In the genomic region with DNA sequence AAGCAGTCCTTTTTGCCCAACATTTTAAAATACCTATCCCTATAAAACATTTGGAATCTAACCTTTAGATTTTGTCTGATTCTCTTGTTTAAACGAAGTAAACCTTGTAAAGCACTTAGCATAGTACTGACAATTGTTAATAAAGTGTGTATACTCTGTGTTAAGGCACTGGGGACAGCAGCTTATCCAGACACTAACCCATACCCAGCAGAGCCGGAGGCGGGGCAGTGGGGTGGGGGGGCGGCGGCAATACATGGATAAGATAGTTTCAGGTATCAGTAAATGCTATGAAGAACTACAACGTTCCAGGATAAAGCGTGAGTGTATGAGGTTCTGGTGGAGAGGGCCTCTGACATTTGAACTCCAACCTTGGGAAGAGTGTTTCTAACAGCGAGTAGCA, we compare ENCODE assay signal across 8 mouse cellular contexts. TPM values are rescaled to one million over a fixed set of nuclear protein-coding genes. Genes with fewer than 3 reads are reported as not detected.
DNase-seq lines count a peak whose midpoint lies in the region; ATAC-seq and TF ChIP-seq lines count a peak whose summit lies in the region.

No protein-coding gene starts in this region.

- no peaks in the 10 kb centered on the region for H3K27me3 ChIP-seq in heart, embryonic 15.5 days
- H3K27me3 ChIP-seq in MEL (ENCODE audit: control insufficient read depth in 1 of 2, insufficient read depth in 2 of 2, low read length in 2 of 2), result no peaks in the 10 kb centered on the region
- H3K27me3 ChIP-seq in hindbrain, embryonic 12.5 days, result no peaks in the 10 kb centered on the region
- no peaks in the 10 kb centered on the region for H3K27me3 ChIP-seq in midbrain, embryonic 12.5 days

- TF ChIP-seq RAD21 in MEL (IDR thresholded peaks at IDR 0.05; ENCODE audit: low read depth, low read length), result no peak

- peak overlapping the region; percentile 96 for H3K4me3 ChIP-seq in heart, embryonic 15.5 days
- peak overlapping the region; percentile 58 to 93 for H3K4me3 ChIP-seq in MEL (ENCODE audit: control insufficient read depth in 1 of 2, insufficient read depth in 1 of 2, low read depth in 2 of 2, low read length in 2 of 2)
- H3K4me3 ChIP-seq in hindbrain, embryonic 12.5 days, result peak overlapping the region; percentile 74
- H3K4me3 ChIP-seq in midbrain, embryonic 12.5 days, result peak overlapping the region; percentile 84

- H3K9me3 ChIP-seq in heart, embryonic 15.5 days (replicated peaks), result no peaks in the 10 kb centered on the region
- no peaks in the 10 kb centered on the region for H3K9me3 ChIP-seq in MEL (replicated peaks; ENCODE audit: insufficient read depth, low read length)
- H3K9me3 ChIP-seq in hindbrain, embryonic 12.5 days (replicated peaks), result no peaks in the 10 kb centered on the region
- H3K9me3 ChIP-seq in midbrain, embryonic 12.5 days, result no peaks in the 10 kb centered on the region

- ATAC-seq in heart, embryonic 15.5 days (replicated peaks; ENCODE audit: insufficient number of reproducible peaks, insufficient read depth, low FRiP score, low read depth), result no peak
- no peak for ATAC-seq in hindbrain, embryonic 12.5 days (ENCODE audit: low FRiP score)
- ATAC-seq in midbrain, embryonic 12.5 days (ENCODE audit: low FRiP score, low read depth), result no peak

- 23% methylated on average over 8 of the region's 8 CpGs for WGBS in heart, embryonic 15.5 days
- 39% methylated on average over 8 of the region's 8 CpGs for WGBS in hindbrain, embryonic 12.5 days
- WGBS in midbrain, embryonic 12.5 days, result 36% methylated on average over 8 of the region's 8 CpGs

- H3K36me3 ChIP-seq in heart, embryonic 15.5 days, result peaks cover 21% of the 10 kb centered on the region
- peaks cover 8 to 13% of the 10 kb centered on the region in 2 experiments for H3K36me3 ChIP-seq in MEL (ENCODE audit: control insufficient read depth in 1 of 2, insufficient read depth in 2 of 2, low read length in 2 of 2)
- peaks cover 28% of the 10 kb centered on the region for H3K36me3 ChIP-seq in hindbrain, embryonic 12.5 days
- H3K36me3 ChIP-seq in midbrain, embryonic 12.5 days, result peaks cover 28% of the 10 kb centered on the region

- no peak for TF ChIP-seq POLR2A in MEL (IDR thresholded peaks at IDR 0.05; ENCODE audit: control insufficient read depth in 1 of 2, insufficient read depth in 1 of 2, low read depth in 1 of 2, low read length in 2 of 2, poor library complexity in 1 of 2)

- no peak for TF ChIP-seq EP300 in MEL (IDR thresholded peaks at IDR 0.05; ENCODE audit: low read depth in 1 of 2, low read length in 2 of 2)

- peaks cover 13% of the 10 kb centered on the region for H3K4me1 ChIP-seq in heart, embryonic 15.5 days (replicated peaks)
- peaks cover 0 to 15% of the 10 kb centered on the region in 2 experiments; a peak in 2 of 4 replicates for H3K4me1 ChIP-seq in MEL (ENCODE audit: control insufficient read depth in 1 of 2, insufficient read depth in 2 of 2, low read length in 2 of 2)
- peaks cover 22% of the 10 kb centered on the region for H3K4me1 ChIP-seq in hindbrain, embryonic 12.5 days
- H3K4me1 ChIP-seq in midbrain, embryonic 12.5 days, result peaks cover 21% of the 10 kb centered on the region

- H3K9ac ChIP-seq in heart, embryonic 15.5 days, result peak overlapping the region; percentile 97
- H3K9ac ChIP-seq in MEL (ENCODE audit: control insufficient read depth, low read depth, low read length, poor library complexity, severe bottlenecking), result peak overlapping the region; percentile 77
- H3K9ac ChIP-seq in hindbrain, embryonic 12.5 days, result peak overlapping the region; percentile 86
- H3K9ac ChIP-seq in midbrain, embryonic 12.5 days (replicated peaks), result peak overlapping the region; percentile 91

- peak overlapping the region; percentile 70 for H3K4me2 ChIP-seq in heart, embryonic 15.5 days
- peak overlapping the region; percentile 80 for H3K4me2 ChIP-seq in hindbrain, embryonic 12.5 days (replicated peaks)
- peak overlapping the region; percentile 82 for H3K4me2 ChIP-seq in midbrain, embryonic 12.5 days (replicated peaks)

- no peak overlapping the region for H3K27ac ChIP-seq in heart, embryonic 15.5 days
- H3K27ac ChIP-seq in MEL (ENCODE audit: control insufficient read depth, low read depth, low read length), result no peak overlapping the region
- H3K27ac ChIP-seq in hindbrain, embryonic 12.5 days, result no peak overlapping the region
- H3K27ac ChIP-seq in midbrain, embryonic 12.5 days (replicated peaks), result no peak overlapping the region

- peaks cover 24% of the 10 kb centered on the region for H3K79me2 ChIP-seq in MEL (ENCODE audit: control insufficient read depth, insufficient read depth, low read length, poor library complexity)

- no peak for DNase-seq in heart, adult 11 months
- peak; percentile 55 for DNase-seq in MEL (ENCODE audit: low read depth, low spot score)
- DNase-seq in ovary, postnatal 10 days (ENCODE audit: low spot score), result no peak
- no peak for DNase-seq in cerebellum, adult 11-12 months
- no peak for DNase-seq in ovary, postnatal 14 days (ENCODE audit: low spot score)

- TF ChIP-seq CTCF in MEL (IDR thresholded peaks at IDR 0.05 in 2 of 3, conservative IDR thresholded peaks at IDR 0.05 in 1 of 3; ENCODE audit: control insufficient read depth in 1 of 3, insufficient read depth in 1 of 3, low read depth in 2 of 3, low read length in 3 of 3, poor library complexity in 1 of 3, severe bottlenecking in 1 of 3), result no peak

TF ChIP-seq in MEL, 35 proteins besides CTCF, POLR2A, EP300 and RAD21:
- no peak for TF ChIP-seq ZNF384 (IDR thresholded peaks at IDR 0.05; ENCODE audit: low read depth, low read length)
- no peak for TF ChIP-seq KAT2A (conservative IDR thresholded peaks at IDR 0.05; ENCODE audit: low read depth, low read length)
- no peak for TF ChIP-seq CHD2 (IDR thresholded peaks at IDR 0.05; ENCODE audit: low read length)
- TF ChIP-seq JUND (IDR thresholded peaks at IDR 0.05; ENCODE audit: low read depth, low read length), result no peak
- TF ChIP-seq ELF1 (IDR thresholded peaks at IDR 0.05; ENCODE audit: low read depth, low read length), result no peak
- TF ChIP-seq RCOR1 (IDR thresholded peaks at IDR 0.05; ENCODE audit: low read depth, low read length), result no peak
- no peak for TF ChIP-seq E2F4 (IDR thresholded peaks at IDR 0.05; ENCODE audit: borderline replicate concordance, low read depth, low read length)
- no peak for TF ChIP-seq MYC (IDR thresholded peaks at IDR 0.05; ENCODE audit: low read depth, low read length)
TF ChIP-seq in MEL: peak in this region for 0.

RNA-seq across cellular contexts. Expression of gene Rrn3, which starts 0.7 kb away (rescaled TPM):
- 47.0 and 50.1 TPM in 2 replicates for polyA plus RNA-seq in heart, embryonic 15.5 days (2015; fragmentation: Nextera tagmentation; extraction: Ambion mirVana)
- 78.6 and 92.8 TPM in 2 replicates for total RNA-seq in MEL (2012; rRNA removed)
- polyA plus RNA-seq in MEL (2012; ENCODE audit: insufficient read depth in 1 of 2, insufficient read length in 2 of 2, low read depth in 1 of 2, low replicate concordance in 2 of 2, missing spikeins in 1 of 2), result 10 to 100 TPM in 1 of 2 experiments, not detected in 1; 60.0 TPM
- 124 and 127 TPM in 2 replicates for polyA plus RNA-seq in hindbrain, embryonic 12.5 days (2016; fragmentation: Nextera tagmentation; extraction: Ambion mirVana)
- polyA plus RNA-seq in midbrain, embryonic 12.5 days (2016; fragmentation: Nextera tagmentation; extraction: Ambion mirVana), result 122 and 132 TPM in 2 replicates

RNA-seq across cellular contexts. Expression of gene Ntan1, which starts 37.4 kb away (rescaled TPM):
- 138 and 145 TPM in 2 replicates for polyA plus RNA-seq in heart, embryonic 15.5 days (2015; fragmentation: Nextera tagmentation; extraction: Ambion mirVana)
- total RNA-seq in MEL (2012; rRNA removed), result 38.3 and 40.4 TPM in 2 replicates
- 10 to 100 TPM in 1 of 2 experiments, not detected in 1; 57.4 TPM for polyA plus RNA-seq in MEL (2012; ENCODE audit: insufficient read depth in 1 of 2, insufficient read length in 2 of 2, low read depth in 1 of 2, low replicate concordance in 2 of 2, missing spikeins in 1 of 2)
- polyA plus RNA-seq in hindbrain, embryonic 12.5 days (2016; fragmentation: Nextera tagmentation; extraction: Ambion mirVana), result 184 and 198 TPM in 2 replicates
- polyA plus RNA-seq in midbrain, embryonic 12.5 days (2016; fragmentation: Nextera tagmentation; extraction: Ambion mirVana), result 175 and 181 TPM in 2 replicates

RNA-seq across cellular contexts. Expression of gene Pla2g10, which starts 50.4 kb away (rescaled TPM):
- 0.18 and 0.68 TPM in 2 replicates for polyA plus RNA-seq in heart, embryonic 15.5 days (2015; fragmentation: Nextera tagmentation; extraction: Ambion mirVana)
- not detected in 2 replicates for total RNA-seq in MEL (2012; rRNA removed)
- not detected for polyA plus RNA-seq in MEL (2012; ENCODE audit: insufficient read depth in 1 of 2, insufficient read length in 2 of 2, low read depth in 1 of 2, low replicate concordance in 2 of 2, missing spikeins in 1 of 2)
- 0.62 and 0.89 TPM in 2 replicates for polyA plus RNA-seq in hindbrain, embryonic 12.5 days (2016; fragmentation: Nextera tagmentation; extraction: Ambion mirVana)
- 0.32 and 0.34 TPM in 2 replicates for polyA plus RNA-seq in midbrain, embryonic 12.5 days (2016; fragmentation: Nextera tagmentation; extraction: Ambion mirVana)
